Comparison of ENCODE assay signal across 19 mouse cellular contexts in the genomic region with DNA sequence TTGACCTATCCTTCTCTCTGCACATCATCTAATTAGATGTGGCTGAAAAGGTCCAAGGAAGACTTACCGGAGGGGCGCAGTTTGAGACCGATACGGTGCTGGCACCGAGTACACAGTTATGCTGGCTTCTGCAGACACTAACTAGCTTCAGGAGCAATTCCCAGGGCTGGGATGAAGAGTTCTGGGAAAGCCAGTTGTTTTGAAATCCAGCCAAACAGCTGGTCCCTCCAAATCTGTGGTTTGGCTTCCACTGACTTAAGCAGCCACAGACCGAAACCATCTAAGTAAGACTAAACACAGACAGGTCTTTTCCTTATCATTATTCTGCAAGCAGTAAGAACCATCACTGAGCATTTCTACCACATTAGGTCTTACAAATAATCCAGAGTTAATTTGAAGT.
A peak's percentile ranks its signal among the peaks of the same experiment; 100 is the strongest.
DNase-seq lines count a peak whose midpoint lies in the region; ATAC-seq and TF ChIP-seq lines count a peak whose summit lies in the region.
"Had no signal": no experiment of that assay in that cellular context is flagged by ENCODE, and none has a peak within 500 bp of the region (broad histone marks: within the 10 kb centered on the region; RNA-seq: fewer than 3 reads in every experiment).

No protein-coding gene starts in this region.

- peak; percentile 33 for DNase-seq in gastrocnemius, adult 2 months
- DNase-seq in gastrocnemius, postnatal 25 days: no peak
- DNase-seq in hindbrain, embryonic 10.5 days (ENCODE audit: low spot score): no peak
- peak; percentile 79 for DNase-seq in lung, embryonic 14.5 days
- DNase-seq in lung, adult 2 months: no peak
- DNase-seq in heart, postnatal 4 days: peak; percentile 5
- no peak for DNase-seq in yolk sac, embryonic 10.5 days (ENCODE audit: low spot score)
- DNase-seq: adrenal gland, postnatal 14 days; cerebellum, adult 9-11 months; liver, postnatal 0 days; lung, postnatal 4 days; right cerebral cortex, postnatal 14 days; thymus, postnatal 4 days had no signal

- no peak overlapping the region for H3K27ac ChIP-seq in gastrocnemius, adult 2 months
- H3K27ac ChIP-seq in hindbrain, embryonic 12.5 days: peak overlapping the region; percentile 36; the same call in 1 of the 2 replicates
- no peak overlapping the region for H3K27ac ChIP-seq in hindbrain, embryonic 10.5 days
- no peak overlapping the region for H3K27ac ChIP-seq in lung, embryonic 14.5 days (ENCODE audit: low read depth)
- H3K27ac ChIP-seq: embryonic facial prominence, embryonic 12.5 days; heart, adult 2 months; kidney, postnatal 0 days had no signal

- H3K9ac ChIP-seq in hindbrain, embryonic 12.5 days: no peak overlapping the region
- no peak overlapping the region for H3K9ac ChIP-seq in lung, embryonic 14.5 days
- H3K9ac ChIP-seq: embryonic facial prominence, embryonic 12.5 days; liver, postnatal 0 days had no signal

- no peak overlapping the region for H3K4me2 ChIP-seq in hindbrain, embryonic 12.5 days (replicated peaks)
- no peak overlapping the region for H3K4me2 ChIP-seq in lung, embryonic 14.5 days
- H3K4me2 ChIP-seq: embryonic facial prominence, embryonic 12.5 days had no signal

- H3K36me3 ChIP-seq in hindbrain, embryonic 12.5 days: no peaks in the 10 kb centered on the region
- no peaks in the 10 kb centered on the region for H3K36me3 ChIP-seq in hindbrain, embryonic 10.5 days
- no peaks in the 10 kb centered on the region for H3K36me3 ChIP-seq in lung, embryonic 14.5 days (ENCODE audit: insufficient read depth)
- H3K36me3 ChIP-seq: embryonic facial prominence, embryonic 12.5 days; G1E had no signal

- no peak for ATAC-seq in hindbrain, embryonic 12.5 days (ENCODE audit: low FRiP score)
- 0 out of 2 replicates have a peak, but pooled peaks have one; percentile 28 for ATAC-seq in lung, embryonic 14.5 days (ENCODE audit: insufficient read depth)
- ATAC-seq: forebrain, embryonic 14.5 days; liver, postnatal 0 days had no signal

- no peak overlapping the region for H3K4me3 ChIP-seq in gastrocnemius, adult 2 months
- no peak overlapping the region for H3K4me3 ChIP-seq in hindbrain, embryonic 12.5 days
- H3K4me3 ChIP-seq in hindbrain, embryonic 10.5 days: no peak overlapping the region
- H3K4me3 ChIP-seq in lung, embryonic 14.5 days (ENCODE audit: low read depth, low read length): no peak overlapping the region
- no peak overlapping the region for H3K4me3 ChIP-seq in lung, adult 2 months (replicated peaks; ENCODE audit: extremely low read depth, low read depth, low read length)
- H3K4me3 ChIP-seq: embryonic facial prominence, embryonic 12.5 days; heart, adult 2 months had no signal

- 0 out of 2 replicates have a peak, but pooled peaks cover 2% of the 10 kb centered on the region for H3K4me1 ChIP-seq in hindbrain, embryonic 12.5 days
- peaks cover 11% of the 10 kb centered on the region; the same call in 1 of the 2 replicates for H3K4me1 ChIP-seq in hindbrain, embryonic 10.5 days (replicated peaks)
- H3K4me1 ChIP-seq in lung, embryonic 14.5 days (ENCODE audit: insufficient read depth): no peaks in the 10 kb centered on the region
- H3K4me1 ChIP-seq in lung, adult 2 months (ENCODE audit: control insufficient read depth, insufficient read depth, low read length): no peaks in the 10 kb centered on the region
- H3K4me1 ChIP-seq: embryonic facial prominence, embryonic 12.5 days had no signal

- H3K27me3 ChIP-seq in hindbrain, embryonic 12.5 days: no peaks in the 10 kb centered on the region
- H3K27me3 ChIP-seq in hindbrain, embryonic 10.5 days (ENCODE audit: insufficient read depth, poor library complexity, severe bottlenecking): no peaks in the 10 kb centered on the region
- no peaks in the 10 kb centered on the region for H3K27me3 ChIP-seq in lung, embryonic 14.5 days (ENCODE audit: insufficient read depth, low read length)
- H3K27me3 ChIP-seq: embryonic facial prominence, embryonic 12.5 days had no signal

- TF ChIP-seq POLR2A in lung, adult 2 months (IDR thresholded peaks at IDR 0.05; ENCODE audit: borderline replicate concordance, extremely low read depth, low read depth, low read length): no peak

- WGBS in hindbrain, embryonic 12.5 days: 92% methylated on average over 6 of the region's 6 CpGs
- 93% methylated on average over 6 of the region's 6 CpGs for WGBS in hindbrain, embryonic 10.5 days
- WGBS in lung, embryonic 14.5 days: 67% methylated on average over 6 of the region's 6 CpGs
- 71% methylated on average over 6 of the region's 6 CpGs for WGBS in lung, adult 2 months

- intact Hi-C loops in gastrocnemius, adult 2 months (cut with DNase I): no loop called here

- H3K9me3 ChIP-seq in hindbrain, embryonic 12.5 days (replicated peaks): no peaks in the 10 kb centered on the region
- H3K9me3 ChIP-seq in hindbrain, embryonic 10.5 days: no peaks in the 10 kb centered on the region
- H3K9me3 ChIP-seq in lung, embryonic 14.5 days (ENCODE audit: low read depth, low read length): no peaks in the 10 kb centered on the region
- H3K9me3 ChIP-seq: embryonic facial prominence, embryonic 12.5 days had no signal

- no peak for TF ChIP-seq CTCF in gastrocnemius, adult 2 months (IDR thresholded peaks at IDR 0.05)
- no peak for TF ChIP-seq CTCF in lung, embryonic 14.5 days (IDR thresholded peaks at IDR 0.05; ENCODE audit: low read depth)
- no peak for TF ChIP-seq CTCF in lung, adult 2 months (IDR thresholded peaks at IDR 0.05; ENCODE audit: insufficient read depth, low read length)

Comparison
In these comparisons a context has a peak if more than half of its experiments do, and no peak if none do; other contexts are left out.
1. DNase-seq: peak in gastrocnemius, adult 2 months (single experiment), lung, embryonic 14.5 days (single experiment) and heart, postnatal 4 days (single experiment); none in gastrocnemius, postnatal 25 days (single experiment), hindbrain, embryonic 10.5 days (single experiment), lung, adult 2 months (single experiment) and yolk sac, embryonic 10.5 days (single experiment).